Mouse (Mus musculus): ENCODE measurements around the gene Palb2. TPM values are rescaled to one million over a fixed set of nuclear protein-coding genes. Genes with fewer than 3 reads are reported as not detected.

Palb2 gene
- polyA plus RNA-seq, 1 experiment from 2014 or later, result 16.2 TPM

DNA sequence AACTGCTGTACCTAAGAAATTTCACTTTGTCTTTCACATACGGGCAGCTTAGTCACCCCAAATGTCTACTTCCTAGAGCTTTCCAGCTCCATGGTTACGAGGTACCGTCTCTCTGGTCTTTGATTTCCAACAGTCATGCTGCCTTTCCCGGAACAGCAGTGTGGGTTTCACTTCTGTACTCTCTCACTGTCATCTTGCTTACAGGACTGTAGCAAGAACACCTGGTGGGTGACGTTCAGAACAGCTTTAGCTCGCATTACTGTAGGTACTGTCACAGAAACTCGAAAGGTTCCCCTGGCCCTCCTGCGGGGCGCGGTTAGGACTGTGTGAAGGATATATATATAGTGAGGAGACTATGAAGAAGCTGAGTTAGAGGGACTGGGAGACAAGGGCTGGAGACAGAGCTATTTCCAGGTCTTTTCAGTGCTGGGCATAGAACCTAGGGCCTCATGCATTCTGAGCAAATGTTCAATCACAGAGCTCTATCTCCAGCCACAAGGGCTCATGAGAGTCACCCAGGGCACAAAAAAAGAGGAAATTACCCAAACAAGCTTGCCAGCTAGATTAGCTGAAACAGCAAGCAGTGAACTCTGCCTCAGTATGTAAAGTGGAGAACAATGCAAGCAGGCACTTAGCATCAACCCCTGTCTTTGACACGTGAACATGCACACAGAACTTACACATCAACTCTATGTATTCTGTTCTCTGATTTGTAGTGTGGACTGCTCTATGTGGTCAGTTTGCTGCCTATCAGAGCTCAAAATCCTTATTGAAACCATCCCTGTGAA, 45.4 kb downstream of the Palb2 start:
- Histone ChIP-seq H3K36me3 (ENCODE audit: control insufficient read depth, insufficient read depth, low read length) (peaks cover 17% of the 10 kb centered on the region; the same call in 1 of the 2 replicates), H3K4me2 (ENCODE audit: low read depth, low read length) (no peak overlapping the region), H3K27ac (ENCODE audit: low read length) (no peak overlapping the region), H3K4me3 (replicated peaks; ENCODE audit: low read length) (no peak overlapping the region), H3K9ac (ENCODE audit: low read length) (no peak overlapping the region), H3K9me3 (replicated peaks; ENCODE audit: control insufficient read depth, low read length) (no peaks in the 10 kb centered on the region), H3K4me1 (ENCODE audit: control insufficient read depth, insufficient read depth, low read length) (no peaks in the 10 kb centered on the region), H3K27me3 (ENCODE audit: control insufficient read depth, insufficient read depth, low read length) (no peaks in the 10 kb centered on the region)
- no peak for ATAC-seq (ENCODE audit: insufficient read depth, low FRiP score)
- WGBS, result 85% methylated on average over 11 of the region's 11 CpGs

- Histone ChIP-seq H3K27me3 (ENCODE audit: control insufficient read depth, insufficient read depth, low read length) (no peaks in the 10 kb centered on the region), H3K4me2 (ENCODE audit: low read depth, low read length) (no peak overlapping the region), H3K4me3 (replicated peaks; ENCODE audit: low read length) (no peak overlapping the region), H3K9me3 (replicated peaks; ENCODE audit: control insufficient read depth, low read length) (no peaks in the 10 kb centered on the region), H3K36me3 (ENCODE audit: control insufficient read depth, insufficient read depth, low read length) (peaks cover 23% of the 10 kb centered on the region), H3K9ac (ENCODE audit: low read length) (no peak overlapping the region), H3K4me1 (ENCODE audit: control insufficient read depth, insufficient read depth, low read length) (no peaks in the 10 kb centered on the region), H3K27ac (ENCODE audit: low read length) (no peak overlapping the region)
- 97% methylated on average over 1 of the region's 1 CpGs for WGBS
- ATAC-seq (ENCODE audit: insufficient read depth, low FRiP score), result no peak
These were observed 51.7 kb downstream of the Palb2 start for GRCm38 (mm10) chr7:122081071-122081470.

- 88% methylated on average over 8 of the region's 8 CpGs for WGBS
- Histone ChIP-seq H3K27me3 (ENCODE audit: control insufficient read depth, insufficient read depth, low read length) (no peaks in the 10 kb centered on the region), H3K9me3 (replicated peaks; ENCODE audit: control insufficient read depth, low read length) (no peaks in the 10 kb centered on the region), H3K4me2 (ENCODE audit: low read depth, low read length) (no peak overlapping the region), H3K4me3 (replicated peaks; ENCODE audit: low read length) (no peak overlapping the region), H3K27ac (ENCODE audit: low read length) (no peak overlapping the region; the same call in 1 of the 2 replicates), H3K4me1 (ENCODE audit: control insufficient read depth, insufficient read depth, low read length) (no peaks in the 10 kb centered on the region), H3K9ac (ENCODE audit: low read length) (no peak overlapping the region), H3K36me3 (ENCODE audit: control insufficient read depth, insufficient read depth, low read length) (peaks cover 25% of the 10 kb centered on the region)
- peak; percentile 33; the same call in 1 of the 2 replicates for ATAC-seq (ENCODE audit: insufficient read depth, low FRiP score)
These were observed 52.8 kb downstream of the Palb2 start for GRCm38 (mm10) chr7:122079798-122080554.

DNA sequence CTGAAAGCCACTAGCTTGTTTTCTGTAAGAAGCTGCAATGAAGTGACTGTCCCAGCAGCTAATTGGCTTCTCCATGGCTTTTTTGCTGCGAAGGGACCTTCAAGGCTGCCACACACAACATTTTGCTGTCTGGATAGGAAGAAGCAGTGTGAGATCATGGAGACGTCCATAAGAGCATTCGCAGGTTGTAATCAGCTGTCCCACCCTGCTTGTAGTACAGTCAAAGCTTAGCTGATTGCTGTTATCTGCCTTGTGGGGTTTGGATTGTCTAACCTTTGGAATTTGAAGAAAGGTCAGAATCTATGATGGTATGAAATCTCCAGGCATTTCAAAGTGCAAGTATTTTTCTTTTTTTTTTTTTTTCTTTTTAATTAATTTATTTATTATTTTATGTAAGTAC, 58.4 kb downstream of the Palb2 start:
- Histone ChIP-seq H3K9ac (ENCODE audit: low read length) (no peak overlapping the region), H3K4me1 (ENCODE audit: control insufficient read depth, insufficient read depth, low read length) (peaks cover 4% of the 10 kb centered on the region; the same call in 1 of the 2 replicates), H3K36me3 (ENCODE audit: control insufficient read depth, insufficient read depth, low read length) (peaks cover 26% of the 10 kb centered on the region), H3K9me3 (replicated peaks; ENCODE audit: control insufficient read depth, low read length) (no peaks in the 10 kb centered on the region), H3K4me2 (ENCODE audit: low read depth, low read length) (no peak overlapping the region), H3K27ac (ENCODE audit: low read length) (no peak overlapping the region), H3K4me3 (replicated peaks; ENCODE audit: low read length) (no peak overlapping the region), H3K27me3 (ENCODE audit: control insufficient read depth, insufficient read depth, low read length) (no peaks in the 10 kb centered on the region)
- 72% methylated on average over 3 of the region's 3 CpGs for WGBS
- ATAC-seq (ENCODE audit: insufficient read depth, low FRiP score), result no peak

DNA sequence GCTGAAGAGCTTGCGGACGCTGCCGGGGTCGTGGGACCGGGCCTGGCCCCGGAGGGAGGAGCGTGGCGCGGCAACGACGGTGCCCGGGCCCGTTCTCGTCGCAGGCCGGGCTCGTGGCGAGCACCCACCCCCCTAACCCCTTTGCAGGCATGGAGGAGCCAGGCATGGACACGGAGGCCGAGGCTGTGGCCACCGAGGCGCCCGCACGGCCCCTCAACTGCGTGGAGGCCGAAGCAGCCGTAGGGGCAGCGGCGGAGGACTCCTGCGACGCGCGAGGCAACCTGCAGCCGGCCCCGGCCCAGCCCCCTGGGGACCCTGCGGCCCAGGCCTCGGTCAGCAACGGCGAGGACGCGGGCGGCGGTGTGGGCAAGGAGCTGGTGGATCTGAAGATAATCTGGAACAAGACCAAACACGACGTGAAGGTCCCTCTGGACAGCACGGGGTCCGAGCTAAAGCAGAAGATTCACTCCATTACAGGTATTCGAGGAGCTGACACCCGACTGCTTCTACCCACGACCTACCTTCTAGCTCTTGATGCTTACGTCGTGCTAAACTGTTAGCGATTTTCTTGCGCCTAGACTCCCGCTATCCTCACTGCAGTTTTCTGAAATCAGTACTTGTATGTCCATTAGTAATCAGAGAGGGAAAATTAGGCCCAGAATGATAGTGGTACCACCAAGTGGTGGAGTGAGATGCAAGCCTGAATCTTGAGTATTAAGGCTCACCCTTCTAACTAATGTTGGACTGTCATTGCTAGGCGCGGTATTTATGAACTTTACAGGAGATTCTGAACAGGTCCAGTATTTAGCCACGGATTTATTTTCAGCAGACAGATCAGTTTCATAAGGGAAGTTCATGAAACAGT, 65.0 kb downstream of the Palb2 start:
- Histone ChIP-seq H3K9me3 (replicated peaks; ENCODE audit: control insufficient read depth, low read length) (no peaks in the 10 kb centered on the region), H3K4me2 (ENCODE audit: low read depth, low read length) (peak overlapping the region; percentile 69), H3K4me1 (ENCODE audit: control insufficient read depth, insufficient read depth, low read length) (peaks cover 23% of the 10 kb centered on the region), H3K9ac (ENCODE audit: low read length) (peak overlapping the region; percentile 95), H3K27ac (ENCODE audit: low read length) (peak overlapping the region; percentile 96), H3K27me3 (ENCODE audit: control insufficient read depth, insufficient read depth, low read length) (no peaks in the 10 kb centered on the region), H3K4me3 (replicated peaks; ENCODE audit: low read length) (peak overlapping the region; percentile 96), H3K36me3 (ENCODE audit: control insufficient read depth, insufficient read depth, low read length) (0 out of 2 replicates have a peak, but pooled peaks cover 7% of the 10 kb centered on the region)
- ATAC-seq (ENCODE audit: insufficient read depth, low FRiP score), result peak; percentile 14
- WGBS, result under 1% methylated on average over 55 of the region's 58 CpGs

DNA sequence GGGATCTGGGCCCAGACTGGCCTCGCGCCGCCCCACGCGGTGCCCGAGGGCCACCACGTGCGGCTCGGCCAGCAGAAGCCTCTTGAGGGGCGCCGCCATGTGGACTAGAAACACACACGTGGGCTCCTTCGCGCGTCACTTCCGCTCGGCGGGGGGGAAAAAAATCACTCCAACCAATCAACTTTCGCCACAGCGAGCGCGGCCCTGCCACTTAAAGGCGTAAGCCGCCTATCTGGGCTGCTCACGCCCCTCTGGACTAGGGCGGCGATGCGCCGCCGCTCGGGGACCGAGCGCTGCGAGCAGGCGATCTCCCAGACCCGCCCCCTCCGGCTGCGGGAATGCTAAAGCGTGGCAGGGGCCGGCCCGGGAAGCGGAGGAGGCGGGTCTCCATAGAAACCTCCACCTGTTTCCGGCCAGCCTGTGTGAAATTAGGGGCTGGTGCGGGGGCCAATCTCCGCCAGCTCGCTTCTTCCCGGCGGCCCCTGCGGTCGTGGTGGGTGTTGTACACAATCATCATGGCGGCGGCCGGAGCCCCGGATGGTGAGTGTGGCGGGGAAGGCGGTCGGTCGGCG, 65.8 kb downstream of the Palb2 start, which contains the start of the genes Ubfd1 and Ears2:
TSS of gene Ubfd1 (plus strand) at position 231 of the 572 bp plus-strand sequence.
TSS of gene Ears2 (minus strand) at position 319 of the 572 bp plus-strand sequence.
- Histone ChIP-seq H3K27me3 (ENCODE audit: control insufficient read depth, insufficient read depth, low read length) (no peaks in the 10 kb centered on the region), H3K27ac (ENCODE audit: low read length) (peak within 1 kb of the TSS; percentile 96), H3K9ac (ENCODE audit: low read length) (peak within 1 kb of the TSS; percentile 95), H3K9me3 (replicated peaks; ENCODE audit: control insufficient read depth, low read length) (no peaks in the 10 kb centered on the region), H3K4me2 (ENCODE audit: low read depth, low read length) (peak within 1 kb of the TSS; percentile 69), H3K4me1 (ENCODE audit: control insufficient read depth, insufficient read depth, low read length) (peaks cover 23% of the 10 kb centered on the region), H3K4me3 (replicated peaks; ENCODE audit: low read length) (peak within 1 kb of the TSS; percentile 96), H3K36me3 (ENCODE audit: control insufficient read depth, insufficient read depth, low read length) (0 out of 2 replicates have a peak, but pooled peaks cover 4% of the 10 kb centered on the region)
- WGBS, result 0% methylated on average over 60 of the region's 60 CpGs
- peak; percentile 99 for ATAC-seq (ENCODE audit: insufficient read depth, low FRiP score)

DNA sequence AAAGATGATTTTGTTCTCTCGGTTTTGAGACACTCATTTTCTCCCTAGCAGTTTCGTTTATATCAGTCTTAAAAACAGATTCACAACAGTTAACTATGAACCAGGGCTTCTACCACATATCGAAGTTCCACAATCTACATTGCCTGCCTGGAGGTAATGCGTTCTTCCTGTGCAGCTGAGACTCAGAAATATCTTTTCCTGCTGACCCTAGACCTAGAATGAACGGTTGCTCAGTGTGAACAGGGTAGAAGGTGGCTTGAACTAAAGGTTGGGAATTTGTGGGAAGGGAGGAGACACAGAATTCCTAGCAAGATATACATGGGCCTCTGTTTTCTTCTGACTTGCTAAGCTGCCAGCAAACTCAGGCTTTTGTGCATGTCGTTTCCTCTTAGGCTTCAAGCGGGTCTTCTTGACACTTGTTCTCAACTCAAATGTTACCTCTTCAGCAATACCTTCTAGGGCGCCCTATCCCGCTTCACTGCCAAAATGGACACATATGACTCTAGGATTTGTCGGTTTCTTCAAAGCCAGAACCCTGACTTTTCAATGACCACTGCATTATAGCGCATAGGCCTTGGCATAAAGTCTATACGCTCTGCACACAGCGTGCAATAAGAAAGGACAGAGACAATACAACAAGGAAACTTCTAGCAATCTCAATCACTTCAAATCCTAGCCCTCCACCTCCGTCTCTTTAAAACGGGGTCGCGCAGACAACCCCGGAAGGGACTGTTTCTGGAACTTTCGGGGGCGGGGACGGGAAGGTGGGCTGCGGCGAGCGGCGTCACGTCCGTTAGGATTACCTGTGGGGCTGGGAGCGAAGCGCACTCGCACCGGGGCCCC, 66.5 kb downstream of the Palb2 start:
- peaks cover 23% of the 10 kb centered on the region for H3K4me1 ChIP-seq (ENCODE audit: control insufficient read depth, insufficient read depth, low read length)
- H3K9ac ChIP-seq (ENCODE audit: low read length), result peak overlapping the region; percentile 95
- peak overlapping the region; percentile 96 for H3K4me3 ChIP-seq (replicated peaks; ENCODE audit: low read length)
- WGBS, result 12% methylated on average over 31 of the region's 31 CpGs
- H3K27me3 ChIP-seq (ENCODE audit: control insufficient read depth, insufficient read depth, low read length), result no peaks in the 10 kb centered on the region
- ATAC-seq (ENCODE audit: insufficient read depth, low FRiP score), result no peak; the same call in 1 of the 2 replicates
- H3K36me3 ChIP-seq (ENCODE audit: control insufficient read depth, insufficient read depth, low read length), result no peaks in the 10 kb centered on the region
- H3K9me3 ChIP-seq (replicated peaks; ENCODE audit: control insufficient read depth, low read length), result no peaks in the 10 kb centered on the region
- H3K27ac ChIP-seq (ENCODE audit: low read length), result peak overlapping the region; percentile 96
- peak overlapping the region; percentile 69 for H3K4me2 ChIP-seq (ENCODE audit: low read depth, low read length)
